33 mouse cellular contexts compared by ENCODE assay signal in genomic region chr4:119425077-119425476, GRCm38 (mm10). TPM values are rescaled to one million over a fixed set of nuclear protein-coding genes. Genes with fewer than 3 reads are reported as not detected.
A peak's percentile ranks its signal among the peaks of the same experiment; 100 is the strongest.
DNase-seq lines count a peak whose midpoint lies in the region; ATAC-seq and TF ChIP-seq lines count a peak whose summit lies in the region.
"Had no signal": no experiment of that assay in that cellular context is flagged by ENCODE, and none has a peak within 500 bp of the region (broad histone marks: within the 10 kb centered on the region; RNA-seq: fewer than 3 reads in every experiment).

No protein-coding gene starts in this region.

- H3K79me2 ChIP-seq in MEL (ENCODE audit: control insufficient read depth, insufficient read depth, low read length, poor library complexity): no peaks in the 10 kb centered on the region; the same call in 1 of the 2 replicates

- no peak for TF ChIP-seq CTCF in MEL (IDR thresholded peaks at IDR 0.05 in 2 of 3, conservative IDR thresholded peaks at IDR 0.05 in 1 of 3; ENCODE audit: control insufficient read depth in 1 of 3, insufficient read depth in 1 of 3, low read depth in 2 of 3, low read length in 3 of 3, poor library complexity in 1 of 3, severe bottlenecking in 1 of 3)
- 0 out of 2 replicates have a peak, but pooled peaks have one; percentile 3 for TF ChIP-seq CTCF in liver, postnatal 0 days (IDR thresholded peaks at IDR 0.05; ENCODE audit: low read depth)

- no peak overlapping the region for H3K27ac ChIP-seq in MEL (ENCODE audit: control insufficient read depth, low read depth, low read length)
- peak overlapping the region; percentile 51; the same call in 1 of the 2 replicates for H3K27ac ChIP-seq in liver, embryonic 12.5 days
- H3K27ac ChIP-seq in liver, postnatal 0 days (ENCODE audit: low read depth): peak overlapping the region; percentile 68
- no peak overlapping the region for H3K27ac ChIP-seq in forebrain, embryonic 16.5 days (ENCODE audit: low read length)
- no peak overlapping the region for H3K27ac ChIP-seq in heart, embryonic 10.5 days
- H3K27ac ChIP-seq: forebrain, embryonic 10.5 days; hindbrain, embryonic 12.5 days; hindbrain, postnatal 0 days; intestine, embryonic 15.5 days; layer of hippocampus, adult 2 months; limb, embryonic 10.5 days; limb, embryonic 15.5 days; lung, embryonic 15.5 days had no signal

- no peak for TF ChIP-seq POLR2A in MEL (IDR thresholded peaks at IDR 0.05; ENCODE audit: control insufficient read depth in 1 of 2, insufficient read depth in 1 of 2, low read depth in 1 of 2, low read length in 2 of 2, poor library complexity in 1 of 2)

- no peak overlapping the region for H3K4me3 ChIP-seq in MEL (ENCODE audit: control insufficient read depth in 1 of 2, insufficient read depth in 1 of 2, low read depth in 2 of 2, low read length in 2 of 2)
- H3K4me3 ChIP-seq in liver, embryonic 12.5 days: no peak overlapping the region
- no peak overlapping the region for H3K4me3 ChIP-seq in liver, postnatal 0 days (ENCODE audit: low read depth, low read length)
- no peak overlapping the region for H3K4me3 ChIP-seq in forebrain, embryonic 16.5 days (replicated peaks; ENCODE audit: low read length)
- H3K4me3 ChIP-seq in heart, embryonic 10.5 days: no peak overlapping the region
- H3K4me3 ChIP-seq: forebrain, embryonic 10.5 days; hindbrain, embryonic 12.5 days; intestine, embryonic 15.5 days; layer of hippocampus, adult 2 months; limb, embryonic 10.5 days; limb, embryonic 15.5 days; lung, embryonic 15.5 days had no signal

- 46% methylated on average over 2 of the region's 2 CpGs for WGBS in liver, embryonic 12.5 days (ENCODE audit: insufficient replicate concordance)
- 61% methylated on average over 2 of the region's 2 CpGs for WGBS in liver, postnatal 0 days (ENCODE audit: insufficient replicate concordance)
- 90% methylated on average over 2 of the region's 2 CpGs for WGBS in forebrain, embryonic 16.5 days
- 59% methylated on average over 2 of the region's 2 CpGs for WGBS in heart, embryonic 10.5 days

- peak; percentile 37 for DNase-seq in MEL (ENCODE audit: low read depth, low spot score)
- peak; percentile 60 for DNase-seq in c-Kit-positive CD71-positive TER-119-positive erythroid progenitor cells, embryonic 14.5 days (ENCODE audit: low spot score)
- DNase-seq in liver, postnatal 0 days: no peak
- DNase-seq in cerebellum, adult 11 months: no peak
- no peak for DNase-seq in heart, embryonic 10.5 days (ENCODE audit: low spot score)
- DNase-seq: adrenal gland, adult 2 months; adrenal gland, postnatal 36 days; cerebellum, adult 9-10 months; cerebellum, postnatal 36 days; forebrain, postnatal 0 days; heart, postnatal 36 days; lung, postnatal 36 days; midbrain, embryonic 14.5 days; thymus, adult 2 months; thymus, postnatal 4 days had no signal

- peak; percentile 27; the same call in 1 of the 2 replicates for ATAC-seq in liver, embryonic 12.5 days
- ATAC-seq in liver, postnatal 0 days: no peak
- ATAC-seq in forebrain, embryonic 16.5 days: no peak
- ATAC-seq: activated CD4-positive, CD25-positive, alpha-beta regulatory T cell, adult 4 months; forebrain, postnatal 0 days; hindbrain, postnatal 0 days; intestine, embryonic 15.5 days had no signal

- TF ChIP-seq RAD21 in MEL (IDR thresholded peaks at IDR 0.05; ENCODE audit: low read depth, low read length): no peak

- H3K4me1 ChIP-seq in MEL (ENCODE audit: control insufficient read depth in 1 of 2, insufficient read depth in 2 of 2, low read length in 2 of 2): peaks cover 2 to 13% of the 10 kb centered on the region in 2 experiments; a peak in 2 of 4 replicates
- peaks cover 51% of the 10 kb centered on the region for H3K4me1 ChIP-seq in liver, embryonic 12.5 days
- peaks cover 49% of the 10 kb centered on the region for H3K4me1 ChIP-seq in liver, postnatal 0 days (ENCODE audit: insufficient read depth)
- H3K4me1 ChIP-seq in forebrain, embryonic 16.5 days (replicated peaks; ENCODE audit: control insufficient read depth, insufficient read depth, low read length): peaks cover 11% of the 10 kb centered on the region
- H3K4me1 ChIP-seq in heart, embryonic 10.5 days: peaks cover 20% of the 10 kb centered on the region

- no peaks in the 10 kb centered on the region for H3K9me3 ChIP-seq in MEL (replicated peaks; ENCODE audit: insufficient read depth, low read length)
- H3K9me3 ChIP-seq in liver, embryonic 12.5 days (replicated peaks): no peaks in the 10 kb centered on the region
- H3K9me3 ChIP-seq in liver, postnatal 0 days (ENCODE audit: low read length): no peaks in the 10 kb centered on the region
- H3K9me3 ChIP-seq in forebrain, embryonic 16.5 days (ENCODE audit: control insufficient read depth, low read length): no peaks in the 10 kb centered on the region
- H3K9me3 ChIP-seq in heart, embryonic 10.5 days: no peaks in the 10 kb centered on the region
- H3K9me3 ChIP-seq: forebrain, embryonic 10.5 days; hindbrain, embryonic 12.5 days; intestine, embryonic 15.5 days; limb, embryonic 10.5 days; limb, embryonic 15.5 days; lung, embryonic 15.5 days had no signal

- H3K36me3 ChIP-seq in MEL (ENCODE audit: control insufficient read depth in 1 of 2, insufficient read depth in 2 of 2, low read length in 2 of 2): peaks cover 0 to 7% of the 10 kb centered on the region in 2 experiments; a peak in 2 of 4 replicates
- H3K36me3 ChIP-seq in liver, embryonic 12.5 days: no peaks in the 10 kb centered on the region
- H3K36me3 ChIP-seq in liver, postnatal 0 days (replicated peaks; ENCODE audit: insufficient read depth, low read length): no peaks in the 10 kb centered on the region
- H3K36me3 ChIP-seq in forebrain, embryonic 16.5 days (ENCODE audit: control insufficient read depth, insufficient read depth): no peaks in the 10 kb centered on the region
- no peaks in the 10 kb centered on the region for H3K36me3 ChIP-seq in heart, embryonic 10.5 days
- H3K36me3 ChIP-seq: hindbrain, embryonic 12.5 days; intestine, embryonic 15.5 days; limb, embryonic 15.5 days; lung, embryonic 15.5 days had no signal

- peaks cover 0 to 3% of the 10 kb centered on the region in 2 experiments; a peak in 2 of 4 replicates for H3K27me3 ChIP-seq in MEL (ENCODE audit: control insufficient read depth in 1 of 2, insufficient read depth in 2 of 2, low read length in 2 of 2)
- H3K27me3 ChIP-seq in liver, embryonic 12.5 days (replicated peaks): no peaks in the 10 kb centered on the region
- no peaks in the 10 kb centered on the region for H3K27me3 ChIP-seq in liver, postnatal 0 days (ENCODE audit: insufficient read depth, low read length)
- H3K27me3 ChIP-seq in forebrain, embryonic 16.5 days (replicated peaks; ENCODE audit: control insufficient read depth, insufficient read depth, low read length): no peaks in the 10 kb centered on the region
- peaks cover 13% of the 10 kb centered on the region; the same call in 1 of the 2 replicates for H3K27me3 ChIP-seq in heart, embryonic 10.5 days (ENCODE audit: insufficient read depth, poor library complexity, severe bottlenecking)
- H3K27me3 ChIP-seq: intestine, embryonic 15.5 days; limb, embryonic 15.5 days; lung, embryonic 15.5 days had no signal

- TF ChIP-seq EP300 in MEL (IDR thresholded peaks at IDR 0.05; ENCODE audit: low read depth in 1 of 2, low read length in 2 of 2): peak in 1 of 2 experiments; percentile 10; a peak in 2 of 4 replicates
- TF ChIP-seq EP300 in liver, postnatal 0 days (IDR thresholded peaks at IDR 0.05; ENCODE audit: low read depth): peak; percentile 75

- no peak overlapping the region for H3K9ac ChIP-seq in MEL (ENCODE audit: control insufficient read depth, low read depth, low read length, poor library complexity, severe bottlenecking)
- no peak overlapping the region for H3K9ac ChIP-seq in liver, embryonic 12.5 days
- H3K9ac ChIP-seq in liver, postnatal 0 days (replicated peaks): 0 out of 2 replicates have a peak overlapping the region, but pooled peaks have one; percentile 4
- H3K9ac ChIP-seq in forebrain, embryonic 16.5 days (replicated peaks; ENCODE audit: low read depth, low read length): no peak overlapping the region
- H3K9ac ChIP-seq: forebrain, postnatal 0 days; hindbrain, embryonic 12.5 days; intestine, embryonic 15.5 days; limb, embryonic 15.5 days; lung, embryonic 15.5 days had no signal

- peak overlapping the region; percentile 17; the same call in 1 of the 2 replicates for H3K4me2 ChIP-seq in liver, embryonic 12.5 days
- peak overlapping the region; percentile 0; the same call in 1 of the 2 replicates for H3K4me2 ChIP-seq in liver, postnatal 0 days (ENCODE audit: low read depth, low read length)
- no peak overlapping the region for H3K4me2 ChIP-seq in forebrain, embryonic 16.5 days (ENCODE audit: low read length)
- H3K4me2 ChIP-seq: heart, embryonic 11.5 days; hindbrain, embryonic 12.5 days; intestine, embryonic 15.5 days; limb, embryonic 15.5 days; lung, embryonic 15.5 days had no signal

RNA-seq across cellular contexts. Expression of gene Zmynd12, which starts 2.5 kb away (rescaled TPM):
- not detected in 2 replicates for total RNA-seq in MEL (2012; rRNA removed)
- polyA plus RNA-seq in MEL (2012; ENCODE audit: insufficient read depth in 1 of 2, insufficient read length in 2 of 2, low read depth in 1 of 2, low replicate concordance in 2 of 2, missing spikeins in 1 of 2): under 1 TPM in 1 of 2 experiments, not detected in 1; 0.04 TPM
- polyA plus RNA-seq in liver, embryonic 12.5 days (2016; fragmentation: Nextera tagmentation; extraction: Ambion mirVana): 0.16 and 0.23 TPM in 2 replicates
- 1.3 TPM in 2 replicates for polyA plus RNA-seq in liver, postnatal 0 days (2015; fragmentation: Nextera tagmentation; extraction: Ambion mirVana)
- polyA plus RNA-seq in forebrain, embryonic 16.5 days (2015; fragmentation: Nextera tagmentation; extraction: Ambion mirVana): 0.14 and 0.29 TPM in 2 replicates
- 0.15 and 0.34 TPM in 2 replicates for polyA plus RNA-seq in heart, embryonic 10.5 days (2016; fragmentation: Nextera tagmentation; extraction: Ambion mirVana)
- total RNA-seq: gastrocnemius, adult 8-10 months; granulocyte monocyte progenitor cell, adult 5-6 weeks; heart, postnatal 36 days; hindbrain, postnatal 0 days; monocyte, adult 5-6 weeks; neutrophil, adult 5-6 weeks had no signal
- polyA plus RNA-seq: activated CD4-positive, CD25-positive, alpha-beta regulatory T cell, adult 4 months; embryonic facial prominence, embryonic 11.5 days; heart, embryonic 11.5 days; limb, embryonic 10.5 days; neural tube, embryonic 11.5 days had no signal

RNA-seq across cellular contexts. Expression of gene Ppcs, which starts 2.9 kb away (rescaled TPM):
- total RNA-seq in MEL (2012; rRNA removed): 7.6 and 8.4 TPM in 2 replicates
- polyA plus RNA-seq in MEL (2012; ENCODE audit: insufficient read depth in 1 of 2, insufficient read length in 2 of 2, low read depth in 1 of 2, low replicate concordance in 2 of 2, missing spikeins in 1 of 2): 1 to 10 TPM in 1 of 2 experiments, not detected in 1; 7.4 TPM
- 20.2 and 20.9 TPM in 2 replicates for polyA plus RNA-seq in liver, embryonic 12.5 days (2016; fragmentation: Nextera tagmentation; extraction: Ambion mirVana)
- 33.0 and 37.0 TPM in 2 replicates for polyA plus RNA-seq in liver, postnatal 0 days (2015; fragmentation: Nextera tagmentation; extraction: Ambion mirVana)
- polyA plus RNA-seq in forebrain, embryonic 16.5 days (2015; fragmentation: Nextera tagmentation; extraction: Ambion mirVana): 16.2 and 16.4 TPM in 2 replicates
- 30.4 and 33.5 TPM in 2 replicates for polyA plus RNA-seq in heart, embryonic 10.5 days (2016; fragmentation: Nextera tagmentation; extraction: Ambion mirVana)

RNA-seq across cellular contexts. Expression of gene Ccdc30, which starts 9.8 kb away (rescaled TPM):
- not detected in 2 replicates for total RNA-seq in MEL (2012; rRNA removed)
- polyA plus RNA-seq in MEL (2012; ENCODE audit: insufficient read depth in 1 of 2, insufficient read length in 2 of 2, low read depth in 1 of 2, low replicate concordance in 2 of 2, missing spikeins in 1 of 2): not detected
- polyA plus RNA-seq in liver, embryonic 12.5 days (2016; fragmentation: Nextera tagmentation; extraction: Ambion mirVana): 1.4 and 1.9 TPM in 2 replicates
- 2.4 and 2.9 TPM in 2 replicates for polyA plus RNA-seq in liver, postnatal 0 days (2015; fragmentation: Nextera tagmentation; extraction: Ambion mirVana)
- 11.4 and 15.5 TPM in 2 replicates for polyA plus RNA-seq in forebrain, embryonic 16.5 days (2015; fragmentation: Nextera tagmentation; extraction: Ambion mirVana)
- 3.1 and 3.6 TPM in 2 replicates for polyA plus RNA-seq in heart, embryonic 10.5 days (2016; fragmentation: Nextera tagmentation; extraction: Ambion mirVana)
- total RNA-seq: granulocyte monocyte progenitor cell, adult 5-6 weeks had no signal

Comparison
In these comparisons a context has a peak if more than half of its experiments do, and no peak if none do; other contexts are left out.
1. DNase-seq: peak in MEL (single experiment) and c-Kit-positive CD71-positive TER-119-positive erythroid progenitor cells, embryonic 14.5 days (single experiment); none in liver, postnatal 0 days (single experiment), cerebellum, adult 11 months (single experiment) and heart, embryonic 10.5 days (single experiment).
2. H3K27ac ChIP-seq: peak in liver, embryonic 12.5 days (single experiment) and liver, postnatal 0 days (single experiment); none in MEL (single experiment), forebrain, embryonic 16.5 days (single experiment) and heart, embryonic 10.5 days (single experiment).